Mouse (Mus musculus): Measurements from ENCODE around the gene Prune2.

GRCm38 (mm10) chr19:17263679-17264370, 307.9 kb downstream of the Prune2 start:
- TF ChIP-seq CTCF (IDR thresholded peaks at IDR 0.05; ENCODE audit: low read depth, low read length) = no peak
- TF ChIP-seq POLR2A (IDR thresholded peaks at IDR 0.05; ENCODE audit: insufficient read depth, low read length) = no peak
